Mouse (Mus musculus) ES-Bruce4 (cell line): Measurements from ENCODE around the gene Gm20695.

ENCODE experiments used
- CTCF ChIP-seq: IDR thresholded peaks from one replicate; pipeline ENCODE4 v1.8.1; 2011; ENCODE audit warnings: low read depth, low read length
- POLR2A ChIP-seq: IDR thresholded peaks from one replicate; pipeline ENCODE4 v1.8.1; 2011; ENCODE audit warnings: low read length; ENCODE audit not compliant: insufficient read depth

DNA sequence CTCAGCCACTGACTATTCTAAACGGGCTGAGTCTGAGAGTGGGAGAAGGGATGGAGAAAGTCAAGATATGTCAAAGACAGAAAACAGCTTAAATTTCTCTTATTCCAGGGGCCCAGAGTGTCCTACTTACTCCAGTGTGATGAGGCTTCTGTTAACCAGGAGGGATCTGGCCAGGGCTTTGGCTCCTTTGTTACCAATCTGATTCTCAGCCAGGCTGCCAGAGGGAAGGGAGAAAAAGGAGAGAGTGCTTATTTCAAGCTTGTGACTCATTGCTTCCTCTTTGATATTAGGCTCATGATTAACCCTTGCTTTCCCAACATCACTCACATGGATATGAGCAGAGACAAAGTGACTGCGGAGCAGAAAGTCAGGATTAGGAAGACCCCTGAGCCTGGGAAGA lies 74.8 kb downstream of the Gm20695 start:
- no peak for TF ChIP-seq CTCF
- no peak for TF ChIP-seq POLR2A
